Mouse (Mus musculus): Measurements from ENCODE around the gene Pde6d.

GRCm38 (mm10) chr1:86525499-86526115 is 56.8 kb downstream of the Pde6d start:
- TF ChIP-seq POLR2A (IDR thresholded peaks at IDR 0.05; ENCODE audit: borderline replicate concordance, low read depth, low read length) (no peak), CTCF (IDR thresholded peaks at IDR 0.05; ENCODE audit: low read depth, low read length) (peak; percentile 44)
